In the genomic region with DNA sequence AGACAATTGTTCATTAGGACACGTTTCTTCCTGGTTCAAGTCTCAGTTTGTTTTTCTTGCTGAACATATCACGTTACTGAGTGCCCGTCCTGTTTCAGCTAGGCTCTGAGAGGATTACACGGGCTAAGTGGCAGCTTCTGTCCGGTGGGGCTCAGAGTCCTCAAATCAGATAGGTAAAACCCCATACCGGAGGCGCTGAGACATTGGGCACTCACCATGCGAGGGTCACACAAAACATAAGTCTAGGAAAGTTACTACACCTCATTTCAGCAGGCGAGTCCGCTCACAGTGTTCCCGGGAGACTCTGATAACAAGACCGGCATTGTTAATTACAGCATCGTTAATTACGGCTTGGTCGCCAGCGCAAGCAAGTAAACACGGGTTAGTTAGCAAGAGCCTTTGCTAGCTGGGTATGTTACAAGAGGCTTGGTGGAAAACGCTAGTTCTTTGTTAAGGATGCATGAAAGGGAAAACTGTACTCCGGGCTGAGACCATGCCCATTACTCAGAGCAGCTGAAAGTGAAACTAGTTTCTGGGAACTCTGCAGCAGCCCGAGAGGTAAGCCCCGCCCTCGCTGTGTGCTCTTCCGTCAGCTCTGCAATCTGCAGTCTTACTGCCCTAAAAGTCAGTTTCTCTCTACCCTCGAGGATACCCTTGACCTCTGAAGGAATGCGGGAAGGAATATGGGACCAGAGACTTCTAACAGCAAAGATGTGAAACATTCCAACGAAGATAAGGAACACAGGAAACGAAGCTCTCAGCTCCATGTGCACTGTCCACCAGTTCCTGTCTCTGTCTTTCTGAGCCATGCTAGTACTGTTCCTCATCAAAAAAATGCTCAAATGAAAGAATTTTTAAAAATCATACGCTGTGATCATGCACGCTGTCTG, we compare ENCODE assay signal across 8 mouse cellular contexts. TPM values are rescaled to one million over a fixed set of nuclear protein-coding genes. Genes with fewer than 3 reads are reported as not detected.
DNase-seq lines count a peak whose midpoint lies in the region; ATAC-seq and TF ChIP-seq lines count a peak whose summit lies in the region.

No protein-coding gene starts in this region.

- H3K27ac ChIP-seq in ES-E14 (ENCODE audit: insufficient read depth, low read depth, low read length, poor library complexity, severe bottlenecking), result peak overlapping the region; percentile 45; the same call in 1 of the 2 replicates
- peak overlapping the region; percentile 34 for H3K27ac ChIP-seq in forebrain, embryonic 16.5 days (ENCODE audit: low read length)
- H3K27ac ChIP-seq in layer of hippocampus, adult 2 months, result peak overlapping the region; percentile 88
- peak overlapping the region; percentile 87 for H3K27ac ChIP-seq in lung, embryonic 15.5 days
- H3K27ac ChIP-seq in olfactory bulb, adult 2 months (ENCODE audit: insufficient read depth, low read depth, low read length), result peak overlapping the region; percentile 80

- peaks cover 0 to 4% of the 10 kb centered on the region in 2 experiments; a peak in 1 of 4 replicates for H3K4me1 ChIP-seq in ES-E14 (ENCODE audit: control insufficient read depth in 2 of 2, insufficient read depth in 2 of 2, low read length in 2 of 2, poor library complexity in 1 of 2)
- H3K4me1 ChIP-seq in forebrain, embryonic 16.5 days (replicated peaks; ENCODE audit: control insufficient read depth, insufficient read depth, low read length), result peaks cover 2% of the 10 kb centered on the region; the same call in 1 of the 2 replicates
- no peaks in the 10 kb centered on the region; the same call in 1 of the 2 replicates for H3K4me1 ChIP-seq in lung, embryonic 15.5 days
- H3K4me1 ChIP-seq in olfactory bulb, adult 2 months (ENCODE audit: control insufficient read depth, insufficient read depth, low read length), result no peaks in the 10 kb centered on the region

- 2% methylated on average over 29 of the region's 29 CpGs for WGBS in forebrain, embryonic 16.5 days
- WGBS in lung, embryonic 15.5 days, result 1% methylated on average over 29 of the region's 29 CpGs
- 2% methylated on average over 29 of the region's 29 CpGs for WGBS in olfactory bulb, adult 2 months

- peak; percentile 69 for DNase-seq in ES-E14 (ENCODE audit: low read depth, low spot score)
- DNase-seq in cerebellum, adult 11-12 months, result peak; percentile 21
- DNase-seq in heart, postnatal 4 days, result peak; percentile 60
- DNase-seq in layer of hippocampus, adult 2 months (ENCODE audit: low spot score in 2 of 2), result peak; percentile 8 to 28
- peak; percentile 46 to 65 for DNase-seq in thymus, adult 18-20 months

- peak overlapping the region; percentile 93 for H3K4me2 ChIP-seq in forebrain, embryonic 16.5 days (ENCODE audit: low read length)
- H3K4me2 ChIP-seq in lung, embryonic 15.5 days, result peak overlapping the region; percentile 58

- ATAC-seq in forebrain, embryonic 16.5 days, result peak; percentile 96
- ATAC-seq in lung, embryonic 15.5 days (ENCODE audit: borderline replicate concordance, extremely low read depth, low FRiP score, low TSS enrichment), result peak; percentile 97

- no peaks in the 10 kb centered on the region for H3K36me3 ChIP-seq in ES-E14 (ENCODE audit: control insufficient read depth, insufficient read depth, low read length, poor library complexity, severe bottlenecking)
- no peaks in the 10 kb centered on the region for H3K36me3 ChIP-seq in forebrain, embryonic 16.5 days (ENCODE audit: control insufficient read depth, insufficient read depth)
- no peaks in the 10 kb centered on the region for H3K36me3 ChIP-seq in lung, embryonic 15.5 days

- no peaks in the 10 kb centered on the region for H3K27me3 ChIP-seq in forebrain, embryonic 16.5 days (replicated peaks; ENCODE audit: control insufficient read depth, insufficient read depth, low read length)
- H3K27me3 ChIP-seq in lung, embryonic 15.5 days, result no peaks in the 10 kb centered on the region

- in situ Hi-C loops in ES-E14 (cut with MboI; ENCODE audit: low sequenced_read_pairs in 2 of 2, unreplicated experiment in 2 of 2), result no loop called here

- H3K9me3 ChIP-seq in ES-E14 (ENCODE audit: control insufficient read depth, insufficient read depth, low read depth, low read length), result no peaks in the 10 kb centered on the region; the same call in 1 of the 2 replicates
- H3K9me3 ChIP-seq in forebrain, embryonic 16.5 days (ENCODE audit: control insufficient read depth, low read length), result no peaks in the 10 kb centered on the region
- H3K9me3 ChIP-seq in lung, embryonic 15.5 days, result no peaks in the 10 kb centered on the region

- no peak for TF ChIP-seq POLR2A in olfactory bulb, adult 2 months (IDR thresholded peaks at IDR 0.05; ENCODE audit: insufficient read depth, low read depth, low read length)

- no peak for TF ChIP-seq CTCF in layer of hippocampus, adult 2 months (conservative IDR thresholded peaks at IDR 0.05)
- no peak for TF ChIP-seq CTCF in olfactory bulb, adult 2 months (IDR thresholded peaks at IDR 0.05; ENCODE audit: insufficient read depth, low read depth, low read length)

- H3K9ac ChIP-seq in ES-E14 (ENCODE audit: insufficient read depth, low read depth, low read length, poor library complexity, severe bottlenecking), result no peak overlapping the region
- H3K9ac ChIP-seq in forebrain, embryonic 16.5 days (replicated peaks; ENCODE audit: low read depth, low read length), result peak overlapping the region; percentile 49
- peak overlapping the region; percentile 51 for H3K9ac ChIP-seq in lung, embryonic 15.5 days

- 0 out of 4 replicates have a peak overlapping the region, but pooled peaks of 1 of the 2 experiments have one; percentile 23 for H3K4me3 ChIP-seq in ES-E14 (ENCODE audit: insufficient read depth in 1 of 2, low read depth in 1 of 2, low read length in 2 of 2, poor library complexity in 1 of 2, severe bottlenecking in 1 of 2)
- peak overlapping the region; percentile 49 for H3K4me3 ChIP-seq in forebrain, embryonic 16.5 days (replicated peaks; ENCODE audit: low read length)
- H3K4me3 ChIP-seq in layer of hippocampus, adult 2 months, result peak overlapping the region; percentile 94
- H3K4me3 ChIP-seq in lung, embryonic 15.5 days, result peak overlapping the region; percentile 56
- peak overlapping the region; percentile 63 for H3K4me3 ChIP-seq in olfactory bulb, adult 2 months (ENCODE audit: insufficient read depth, low read depth, low read length)

TF ChIP-seq in ES-E14, 5 proteins besides CTCF, POLR2A, EP300 and RAD21:
- no peak for TF ChIP-seq CHD2 (IDR thresholded peaks at IDR 0.05; ENCODE audit: low read depth, low read length)
- TF ChIP-seq HCFC1 (IDR thresholded peaks at IDR 0.05; ENCODE audit: borderline replicate concordance, insufficient read depth, low read length), result no peak
- no peak for TF ChIP-seq ZNF384 (IDR thresholded peaks at IDR 0.05; ENCODE audit: low read depth, low read length)
- no peak for TF ChIP-seq ZC3H11A (IDR thresholded peaks at IDR 0.05; ENCODE audit: borderline replicate concordance, low read depth, low read length)
- TF ChIP-seq MAFK (IDR thresholded peaks at IDR 0.05; ENCODE audit: insufficient read depth, low read depth, low read length), result no peak
TF ChIP-seq in ES-E14: peak in this region for 0.

RNA-seq across cellular contexts. Expression of gene Cggbp1, which starts 21.9 kb away (rescaled TPM):
- 63.9 and 75.4 TPM in 2 replicates for total RNA-seq in ES-E14 (2012; rRNA removed)
- 81.8 and 98.0 TPM in 2 replicates for polyA plus RNA-seq in forebrain, embryonic 16.5 days (2015; fragmentation: Nextera tagmentation; extraction: Ambion mirVana)
- 10 to 100 TPM; 61.3 to 63.1 TPM for total RNA-seq in heart, postnatal 4 days (2021)
- total RNA-seq in layer of hippocampus, adult 2 months (2021), result 10 to 100 TPM; 60.2 to 61.3 TPM
- polyA plus RNA-seq in lung, embryonic 15.5 days (2015; fragmentation: Nextera tagmentation; extraction: Ambion mirVana), result 86.1 and 88.1 TPM in 2 replicates
- not detected in 2 replicates for polyA plus RNA-seq in olfactory bulb, adult 2 months (2012; ENCODE audit: insufficient read depth, insufficient read length, low replicate concordance, missing spikeins)

RNA-seq across cellular contexts. Expression of gene Zfp654, which starts 22.2 kb away (rescaled TPM):
- 16.1 and 19.4 TPM in 2 replicates for total RNA-seq in ES-E14 (2012; rRNA removed)
- polyA plus RNA-seq in forebrain, embryonic 16.5 days (2015; fragmentation: Nextera tagmentation; extraction: Ambion mirVana), result 7.0 and 8.5 TPM in 2 replicates
- total RNA-seq in heart, postnatal 4 days (2021), result 10 to 100 TPM; 10.6 to 10.8 TPM
- total RNA-seq in layer of hippocampus, adult 2 months (2021), result 10 to 100 TPM; 14.9 to 15.8 TPM
- polyA plus RNA-seq in lung, embryonic 15.5 days (2015; fragmentation: Nextera tagmentation; extraction: Ambion mirVana), result 5.7 and 6.6 TPM in 2 replicates
- 48.4 TPM in 1 of 2 replicates, not detected in the other for polyA plus RNA-seq in olfactory bulb, adult 2 months (2012; ENCODE audit: insufficient read depth, insufficient read length, low replicate concordance, missing spikeins)

Comparison
In these comparisons a context has a peak if more than half of its experiments do, and no peak if none do; other contexts are left out.
1. DNase-seq: peak in every context shown above with its lines; median percentile 69 in ES-E14; 60 in heart, postnatal 4 days; 56 in thymus, adult 18-20 months; 21 in cerebellum, adult 11-12 months; 18 in layer of hippocampus, adult 2 months.
2. H3K27ac ChIP-seq: peak in every context shown above with its lines; median percentile 88 in layer of hippocampus, adult 2 months; 87 in lung, embryonic 15.5 days; 80 in olfactory bulb, adult 2 months; 45 in ES-E14; 34 in forebrain, embryonic 16.5 days.